Mouse (Mus musculus) heart, adult 2 months (tissue): Measurements from ENCODE around the gene BC107364. TPM values are rescaled to one million over a fixed set of nuclear protein-coding genes. Genes with fewer than 3 reads are reported as not detected.
"Not testable (repeated sequence)": the region's sequence is repeated elsewhere in the genome, so short reads cannot be mapped to it uniquely, and the experiment has no call there.

Experiments
- DNase-seq, 2 experiments: peaks; one replicate each; pipeline ENCODE4 v3.0.0; 2021
- H3K27ac ChIP-seq: fragments of 200-600 bp; 2 replicates; pipeline ENCODE4 v1.8.1; 2022
- H3K27me3 ChIP-seq: fragments of 200-500 bp; 2 replicates; pipeline ENCODE4 v1.6.1; 2012; ENCODE audit warnings: mild to moderate bottlenecking, low read length, inconsistent platforms, mixed read lengths; ENCODE audit not compliant: control insufficient read depth, insufficient read depth
- H3K36me3 ChIP-seq: fragments of 200-500 bp; 2 replicates; pipeline ENCODE4 v1.6.1; 2012; ENCODE audit warnings: low read length, inconsistent platforms; ENCODE audit not compliant: control insufficient read depth, insufficient read depth
- H3K4me1 ChIP-seq: fragments of 200-500 bp; 2 replicates; pipeline ENCODE4 v1.6.1; 2011; ENCODE audit warnings: low read length; ENCODE audit not compliant: control insufficient read depth, insufficient read depth
- H3K4me3 ChIP-seq: fragments of 200-600 bp; 2 replicates; pipeline ENCODE4 v1.8.1; 2022
- H3K79me2 ChIP-seq: fragments of 200-500 bp; replicated peaks from 2 replicates; pipeline ENCODE4 v1.6.1; 2012; ENCODE audit warnings: mild to moderate bottlenecking, inconsistent platforms, low read length, moderate library complexity, mixed read lengths; ENCODE audit not compliant: control insufficient read depth, insufficient read depth
- H3K9ac ChIP-seq: fragments of 200-500 bp; 2 replicates; pipeline ENCODE4 v1.6.1; 2012; ENCODE audit warnings: low read depth, mild to moderate bottlenecking, control low read depth, inconsistent platforms, low read length, mixed read lengths
- CTCF ChIP-seq: fragments of 200-600 bp; IDR thresholded peaks from 2 replicates; pipeline ENCODE4 v1.8.1; 2022; ENCODE audit warnings: antibody characterized with exemption, mild to moderate bottlenecking, moderate library complexity
- EP300 ChIP-seq: fragments of 200-500 bp; IDR thresholded peaks from 2 replicates; pipeline ENCODE4 v1.6.1; 2011; ENCODE audit warnings: low read depth, low read length, control low read depth; ENCODE audit not compliant: insufficient read depth
- POLR2A ChIP-seq: fragments of 200-500 bp; IDR thresholded peaks from 2 replicates; pipeline ENCODE4 v1.6.1; 2011; ENCODE audit warnings: mild to moderate bottlenecking, low read depth, low read length, control low read depth; ENCODE audit not compliant: insufficient read depth
- WGBS: fragments of 180-500 bp; shearing (Covaris S2); methylation state at CpG from one replicate; pipeline ENCODE4 v1.1.7; 2018; 5-methylcytosine and 5-hydroxymethylcytosine counted together
- intact Hi-C: fragments of 180-260 bp; cut with DNase I; formaldehyde crosslinking; loops from one replicate; pipeline ENCODE4 v1.15.1; 2025
- polyA plus RNA-seq: library from polyadenylated mRNA; depleted of rRNA; stranded (reverse); fragments of >200 nt; gene quantifications from 2 replicates; pipeline ENCODE4 v1.2.3, GENCODE M21; 2012
- total RNA-seq, 2 experiments: library from RNA; stranded (reverse); gene quantifications; 2 replicates each; pipeline ENCODE4 v1.2.3; 2021

BC107364 gene
- total and polyA plus RNA-seq, 3 experiments, result not detected

- WGBS, result 92% methylated on average over 4 of the region's 4 CpGs
- H3K27ac ChIP-seq, result no peak overlapping the region
- 0 out of 2 replicates have a peak, but pooled peaks cover 2% of the 10 kb centered on the region for H3K27me3 ChIP-seq
- no peak for DNase-seq
- TF ChIP-seq POLR2A (no peak), CTCF (no peak), EP300 (no peak)
- H3K9ac ChIP-seq, result no peak overlapping the region
- H3K4me3 ChIP-seq, result no peak overlapping the region
- no peaks in the 10 kb centered on the region for H3K79me2 ChIP-seq
- no peaks in the 10 kb centered on the region for H3K36me3 ChIP-seq
- intact Hi-C loops, result no loop called here
- H3K4me1 ChIP-seq, result no peaks in the 10 kb centered on the region
Measured at GRCm38 (mm10) chr3:96480684-96481270, 28.7 kb upstream of the BC107364 start.

- H3K4me1 ChIP-seq, result no peaks in the 10 kb centered on the region; the same call in 1 of the 2 replicates
- 37% methylated on average over 3 of the region's 3 CpGs for WGBS
- no peak overlapping the region for H3K9ac ChIP-seq
- H3K4me3 ChIP-seq, result no peak overlapping the region
- TF ChIP-seq EP300 (no peak), CTCF (no peak), POLR2A (no peak)
- intact Hi-C loops, result no loop called here
- H3K36me3 ChIP-seq, result no peaks in the 10 kb centered on the region
- peaks cover 6% of the 10 kb centered on the region for H3K27me3 ChIP-seq
- no peaks in the 10 kb centered on the region for H3K79me2 ChIP-seq
- H3K27ac ChIP-seq, result no peak overlapping the region
- DNase-seq, result no peak
Measured at GRCm38 (mm10) chr3:96479249-96479648, 27.1 kb upstream of the BC107364 start.

GRCm38 (mm10) chr3:96477558-96477957 lies 25.5 kb upstream of the BC107364 start:
- Histone ChIP-seq H3K36me3 (no peaks in the 10 kb centered on the region), H3K27me3 (peaks cover 6% of the 10 kb centered on the region), H3K4me3 (no peak overlapping the region), H3K9ac (no peak overlapping the region), H3K27ac (no peak overlapping the region), H3K79me2 (no peaks in the 10 kb centered on the region), H3K4me1 (no peaks in the 10 kb centered on the region; the same call in 1 of the 2 replicates)
- 69% methylated on average over 6 of the region's 6 CpGs for whole genome bisulfite sequencing
- TF ChIP-seq POLR2A (no peak), EP300 (no peak), CTCF (no peak)
- DNase-seq, result no peak
- intact Hi-C loops, result no loop called here

- intact Hi-C loops, result no loop called here
- no peaks in the 10 kb centered on the region for H3K36me3 ChIP-seq
- no peak overlapping the region for H3K4me3 ChIP-seq
- no peak overlapping the region for H3K9ac ChIP-seq
- H3K4me1 ChIP-seq, result no peaks in the 10 kb centered on the region; the same call in 1 of the 2 replicates
- no peaks in the 10 kb centered on the region for H3K79me2 ChIP-seq
- H3K27me3 ChIP-seq, result peaks cover 6% of the 10 kb centered on the region
- WGBS, result 62% methylated on average over 3 of the region's 3 CpGs
- TF ChIP-seq CTCF, result no peak
- DNase-seq, result no peak
- no peak overlapping the region for H3K27ac ChIP-seq
Measured at GRCm38 (mm10) chr3:96477084-96477483, 25.0 kb upstream of the BC107364 start.

- TF ChIP-seq POLR2A (no peak), CTCF (no peak), EP300 (no peak)
- H3K9ac ChIP-seq, result peak overlapping the region; percentile 49
- H3K27ac ChIP-seq, result no peak overlapping the region
- no peaks in the 10 kb centered on the region; the same call in 1 of the 2 replicates for H3K4me1 ChIP-seq
- no peak for DNase-seq
- peaks cover 6% of the 10 kb centered on the region for H3K27me3 ChIP-seq
- no peaks in the 10 kb centered on the region for H3K36me3 ChIP-seq
- H3K79me2 ChIP-seq, result no peaks in the 10 kb centered on the region
- peak overlapping the region; percentile 27; the same call in 1 of the 2 replicates for H3K4me3 ChIP-seq
- 6% methylated on average over 44 of the region's 44 CpGs for WGBS
- intact Hi-C loops, result no loop called here
Measured at GRCm38 (mm10) chr3:96474909-96475655, 23.0 kb upstream of the BC107364 start.

- intact Hi-C loops, H3K4me3 ChIP-seq, H3K4me1 ChIP-seq, H3K27ac ChIP-seq, H3K27me3 ChIP-seq, H3K9ac ChIP-seq, H3K79me2 ChIP-seq, H3K36me3 ChIP-seq, DNase-seq: not testable (repeated sequence)
- 78% methylated on average over 3 of the region's 3 CpGs for WGBS
Measured at GRCm38 (mm10) chr3:96473556-96473955, 21.4 kb upstream of the BC107364 start.
